Mouse (Mus musculus): ENCODE data around the gene Aldh3a1.

The Aldh3a1 gene

GRCm38 (mm10) chr11:61196616-61197353 is 10.6 kb upstream of the Aldh3a1 start:
- DNase-seq (ENCODE audit: low spot score in 2 of 2), result no peak

GRCm38 (mm10) chr11:61197935-61198334 is 9.4 kb upstream of the Aldh3a1 start:
- DNase-seq (ENCODE audit: low spot score in 2 of 2), result no peak

- no peak for DNase-seq (ENCODE audit: low spot score in 2 of 2)
These were observed 7.5 kb upstream of the Aldh3a1 start for GRCm38 (mm10) chr11:61199620-61200362.

- DNase-seq (ENCODE audit: low spot score in 2 of 2), result no peak
These were observed 5.2 kb upstream of the Aldh3a1 start for GRCm38 (mm10) chr11:61202186-61202585.

- no peak for DNase-seq (ENCODE audit: low spot score in 2 of 2)
These were observed 4.5 kb upstream of the Aldh3a1 start for GRCm38 (mm10) chr11:61202810-61203209.

- DNase-seq (ENCODE audit: low spot score in 2 of 2), result peak; percentile 36 to 44
These were observed 2.0 kb upstream of the Aldh3a1 start for GRCm38 (mm10) chr11:61205167-61205950.

- no peak for DNase-seq (ENCODE audit: low spot score in 2 of 2)
These were observed 1.2 kb upstream of the Aldh3a1 start for GRCm38 (mm10) chr11:61206136-61206535.

- no peak for DNase-seq (ENCODE audit: low spot score in 2 of 2)
These were observed 979 bp downstream of the Aldh3a1 start for GRCm38 (mm10) chr11:61208316-61208715.

GRCm38 (mm10) chr11:61212102-61212501 is 4.8 kb downstream of the Aldh3a1 start:
- no peak for DNase-seq (ENCODE audit: low spot score in 2 of 2)

GRCm38 (mm10) chr11:61215936-61216335 is 8.6 kb downstream of the Aldh3a1 start:
- DNase-seq (ENCODE audit: low spot score in 2 of 2), result no peak

GRCm38 (mm10) chr11:61220156-61220881 is 13.0 kb downstream of the Aldh3a1 start:
- DNase-seq (ENCODE audit: low spot score in 2 of 2), result no peak

- no peak for DNase-seq (ENCODE audit: low spot score in 2 of 2)
These were observed 14.7 kb downstream of the Aldh3a1 start for GRCm38 (mm10) chr11:61222007-61222406.

- no peak for DNase-seq (ENCODE audit: low spot score in 2 of 2)
These were observed 15.8 kb downstream of the Aldh3a1 start for GRCm38 (mm10) chr11:61222971-61223745.

- no peak for DNase-seq (ENCODE audit: low spot score in 2 of 2)
These were observed 17.0 kb downstream of the Aldh3a1 start for GRCm38 (mm10) chr11:61224234-61224744.

GRCm38 (mm10) chr11:61224907-61225306 is 17.6 kb downstream of the Aldh3a1 start:
- no peak for DNase-seq (ENCODE audit: low spot score in 2 of 2)

- no peak for DNase-seq (ENCODE audit: low spot score in 2 of 2)
These were observed 18.2 kb downstream of the Aldh3a1 start for GRCm38 (mm10) chr11:61225511-61225910.

GRCm38 (mm10) chr11:61225941-61226412 is 18.6 kb downstream of the Aldh3a1 start:
- peak; percentile 32 to 41 for DNase-seq (ENCODE audit: low spot score in 2 of 2)

- DNase-seq (ENCODE audit: low spot score in 2 of 2), result no peak
These were observed 20.5 kb downstream of the Aldh3a1 start for GRCm38 (mm10) chr11:61227816-61228215.

- no peak for DNase-seq (ENCODE audit: low spot score in 2 of 2)
These were observed 21.1 kb downstream of the Aldh3a1 start for GRCm38 (mm10) chr11:61228406-61228805.

GRCm38 (mm10) chr11:61231329-61231728 is 24.0 kb downstream of the Aldh3a1 start:
- peak; percentile 65 for DNase-seq (ENCODE audit: low spot score in 2 of 2)
